Mouse (Mus musculus) liver, adult (tissue): ENCODE data around the gene Hcst.

Experiments used
- GATA4 ChIP-seq: IDR thresholded peaks from 2 replicates; pipeline ENCODE4 v1.6.1; 2014; ENCODE audit warnings: mild to moderate bottlenecking, low read length; ENCODE audit not compliant: insufficient replicate concordance

Gene Hcst

GRCm38 (mm10) chr7:30419561-30420499, at the start of gene Hcst:
Gene Hcst (minus strand): TSS chr7:30419854.
- no peak for TF ChIP-seq GATA4

- TF ChIP-seq GATA4: no peak
Measured at GRCm38 (mm10) chr7:30464816-30465300, 45.2 kb upstream of the Hcst start.

- no peak for TF ChIP-seq GATA4
Measured at GRCm38 (mm10) chr7:30463996-30464395, 44.3 kb upstream of the Hcst start.

- no peak for TF ChIP-seq GATA4
Measured at GRCm38 (mm10) chr7:30463568-30463967, 43.9 kb upstream of the Hcst start.

GRCm38 (mm10) chr7:30459484-30459883, 39.8 kb upstream of the Hcst start:
- no peak for TF ChIP-seq GATA4

GRCm38 (mm10) chr7:30457629-30458330, 38.1 kb upstream of the Hcst start, which contains the start of the genes Kirrel2 and Nphs1:
Gene Kirrel2 (minus strand): TSS chr7:30457690.
Gene Nphs1 (plus strand): TSS chr7:30458315.
- no peak for TF ChIP-seq GATA4

- TF ChIP-seq GATA4: no peak
Measured at GRCm38 (mm10) chr7:30456911-30457628, 37.4 kb upstream of the Hcst start.

GRCm38 (mm10) chr7:30456487-30456886, 36.8 kb upstream of the Hcst start:
- TF ChIP-seq GATA4: no peak

- no peak for TF ChIP-seq GATA4
Measured at GRCm38 (mm10) chr7:30454259-30454658, 34.6 kb upstream of the Hcst start.

- no peak for TF ChIP-seq GATA4
Measured at GRCm38 (mm10) chr7:30453766-30454165, 34.1 kb upstream of the Hcst start.

GRCm38 (mm10) chr7:30453327-30453726, 33.7 kb upstream of the Hcst start:
- TF ChIP-seq GATA4: no peak

GRCm38 (mm10) chr7:30450241-30450640, 30.6 kb upstream of the Hcst start:
- TF ChIP-seq GATA4: no peak

GRCm38 (mm10) chr7:30444971-30445751, 25.5 kb upstream of the Hcst start, which contains the start of gene Aplp1:
Gene Aplp1 (minus strand): TSS chr7:30445535.
- TF ChIP-seq GATA4: no peak
